Mouse (Mus musculus) T-cell, adult 66 days (primary cell): ENCODE data around the gene Katnbl1. TPM values are rescaled to one million over a fixed set of nuclear protein-coding genes. Genes with fewer than 3 reads are reported as not detected.

Source experiments
- total RNA-seq, 2 experiments: library from RNA; stranded (reverse); gene quantifications; 3 replicates in 1 of 2; 4 replicates in 1 of 2; pipeline ENCODE4 v1.2.4; 2023

Katnbl1 gene
- total RNA-seq = 10 to 100 TPM; 11.9 to 15.6 TPM

DNA sequence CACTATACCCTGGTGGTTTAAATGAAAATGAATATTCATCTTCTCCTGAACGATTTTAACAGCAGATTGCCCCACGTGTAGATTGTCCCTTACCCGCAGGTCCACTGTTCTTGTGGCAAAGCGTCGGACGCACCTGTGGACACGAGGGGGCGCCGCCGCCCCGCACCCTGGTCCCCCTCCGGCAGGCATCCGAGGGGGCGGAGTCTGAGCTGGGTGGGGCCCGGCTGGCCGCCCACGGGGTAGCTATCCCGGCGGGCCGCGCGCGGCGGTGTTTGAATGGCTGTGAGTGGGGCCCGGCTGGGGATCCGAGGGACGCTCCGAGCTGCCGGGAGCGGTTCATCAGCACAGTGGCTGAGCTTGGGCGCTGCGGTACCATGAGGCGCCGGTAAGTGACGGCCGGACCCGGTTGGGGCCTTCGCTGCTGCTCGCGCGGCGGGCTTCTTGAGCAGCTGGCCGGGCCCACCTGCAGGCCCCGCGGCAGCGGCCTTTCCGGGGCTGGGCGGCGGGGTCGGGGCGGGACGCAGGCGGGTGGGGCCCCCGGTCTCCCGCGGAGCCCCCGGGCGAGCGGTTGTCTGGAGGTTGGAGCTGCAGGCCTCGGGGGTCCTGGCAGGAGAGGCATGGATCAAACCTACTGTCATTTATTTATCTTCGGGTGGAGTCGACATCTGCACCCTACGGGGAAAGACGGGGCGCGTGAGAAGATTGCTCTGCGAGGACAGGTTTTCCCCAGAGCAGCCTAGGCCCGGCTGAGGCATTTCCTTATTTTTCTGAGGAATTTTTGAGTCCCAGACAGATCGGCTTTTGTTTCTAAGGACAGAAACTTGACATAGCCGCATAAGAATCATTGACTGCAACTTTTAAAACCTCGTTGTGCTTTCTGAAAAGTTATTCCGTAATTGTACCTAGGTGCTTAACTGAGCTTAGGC lies at the start of gene Katnbl1:
Gene Katnbl1 (plus strand): TSS at position 239 of the 926 bp plus-strand sequence.

DNA sequence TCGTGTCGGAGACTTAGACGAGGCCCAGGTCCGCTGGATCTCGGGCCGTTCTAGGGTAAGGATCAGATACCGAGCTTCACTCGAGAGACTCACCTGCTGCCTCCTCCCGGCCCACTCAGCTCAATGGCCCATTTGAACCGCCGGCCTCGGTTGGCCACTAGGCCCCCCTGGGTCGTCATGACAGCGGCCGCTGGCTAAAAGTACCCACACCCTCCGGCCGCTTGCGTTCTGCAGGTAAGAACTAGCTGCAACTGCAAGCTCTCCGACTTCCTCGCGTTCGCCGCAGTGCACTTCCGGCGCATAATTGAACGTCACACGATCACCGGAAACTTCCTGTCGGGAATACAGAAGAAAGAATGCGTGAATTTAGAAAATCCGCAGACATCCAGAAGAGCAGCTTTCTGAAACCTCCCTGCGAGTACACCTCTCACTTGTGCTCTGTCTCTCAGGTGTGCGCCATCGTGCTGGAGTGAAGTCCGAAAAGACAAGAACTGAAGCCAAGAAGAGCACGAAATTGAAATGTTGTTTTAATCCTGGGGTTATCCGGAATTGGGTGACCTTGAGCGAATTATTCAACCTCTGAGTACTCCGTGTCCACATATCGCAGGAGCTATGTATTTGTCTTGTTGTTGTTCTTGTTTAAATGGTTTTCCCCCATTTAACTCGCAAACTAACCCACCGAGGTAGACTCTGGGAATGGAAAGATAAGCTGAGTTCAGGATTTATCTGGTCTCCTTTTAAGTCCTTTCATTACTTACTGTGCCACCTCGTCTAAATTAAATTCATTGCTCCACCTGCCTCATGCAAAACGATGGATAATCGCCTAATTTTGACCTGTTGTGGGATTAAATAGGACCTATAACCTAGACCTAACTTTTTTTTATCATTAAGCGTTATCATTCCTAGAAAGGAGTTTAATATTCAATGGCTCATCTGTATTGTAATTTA lies 11.0 kb upstream of the Katnbl1 start, which contains the start of gene Emc4:
Gene Emc4 (minus strand): TSS at position 302 of the 948 bp plus-strand sequence.

DNA sequence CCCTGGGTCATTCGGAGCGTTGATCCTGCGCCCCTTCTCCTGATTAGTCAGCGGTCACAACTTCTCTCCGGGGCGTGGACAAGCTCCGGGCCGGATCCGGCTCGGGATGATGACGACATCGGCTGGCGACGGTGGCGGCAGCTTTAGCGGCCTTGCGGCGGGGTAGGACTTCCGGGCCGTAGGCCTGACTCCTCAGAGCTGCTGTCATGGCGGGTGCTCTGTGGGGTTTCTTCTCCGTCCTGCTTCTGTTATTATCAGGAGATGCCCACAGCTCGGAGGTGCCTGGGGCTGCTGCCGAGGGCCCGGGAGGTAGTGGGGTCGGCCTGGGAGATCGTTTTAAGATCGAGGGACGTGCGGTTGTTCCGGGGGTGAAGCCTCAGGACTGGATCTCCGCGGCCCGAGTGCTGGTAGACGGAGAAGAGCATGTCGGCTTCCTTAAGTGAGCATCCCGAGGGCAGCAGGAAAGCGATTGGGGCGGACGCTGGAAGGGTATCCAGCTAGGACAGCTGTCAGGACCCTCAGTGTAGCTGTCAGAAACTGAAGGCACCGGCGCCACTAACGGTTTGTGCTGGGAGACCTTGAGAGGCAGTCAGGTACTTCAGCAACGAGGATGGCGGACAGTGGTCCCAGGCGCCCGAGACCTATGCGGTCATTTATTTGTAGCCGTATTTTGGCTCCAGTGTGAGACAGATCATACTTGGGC lies 76.0 kb downstream of the Katnbl1 start, which contains the start of gene Emc7:
Gene Emc7 (plus strand): TSS at position 136 of the 703 bp plus-strand sequence.

Other genes starting within 250 kb of the Katnbl1 start
- gene Olfr1316, start 244.2 kb upstream of the Katnbl1 start, total RNA-seq = not detected
- not detected for gene Olfr1317, start 238.9 kb upstream of the Katnbl1 start, total RNA-seq
- not detected for gene Olfr1318, start 225.0 kb upstream of the Katnbl1 start, total RNA-seq
- 10 to 100 TPM; 60.3 TPM for gene Lpcat4, start 139.7 kb upstream of the Katnbl1 start, total RNA-seq
- not detected for gene Nutm1, start 119.9 kb upstream of the Katnbl1 start, total RNA-seq
- gene Nop10, start 117.3 kb upstream of the Katnbl1 start, total RNA-seq = 10 to 100 TPM; 65.6 to 74.8 TPM
- 100 to 1,000 TPM; 121 to 133 TPM for gene Slc12a6, start 113.4 kb upstream of the Katnbl1 start, total RNA-seq
- gene Gm21985, start 112.9 kb upstream of the Katnbl1 start, total RNA-seq = 1 to 10 TPM in 1 of 2 experiments, not detected in 1; 1.3 TPM
- gene Emc4, start 11.2 kb upstream of the Katnbl1 start, total RNA-seq = 10 to 100 TPM; 34.3 to 40.4 TPM
- 10 to 100 TPM; 13.0 to 14.4 TPM for gene Emc7, start 75.8 kb downstream of the Katnbl1 start, total RNA-seq
- gene Chrm5, start 101.6 kb downstream of the Katnbl1 start, total RNA-seq = not detected
- gene Aven, start 113.8 kb downstream of the Katnbl1 start, total RNA-seq = 10 to 100 TPM; 61.6 to 69.3 TPM